Mouse (Mus musculus): ENCODE results near the gene Cox4i1. TPM values are rescaled to one million over a fixed set of nuclear protein-coding genes. Genes with fewer than 3 reads are reported as not detected.

The Cox4i1 gene
- polyA plus RNA-seq (2012; rRNA removed), result 707 and 809 TPM in 2 replicates

GRCm38 (mm10) chr8:120667561-120668373 is at the start of gene Cox4i1, which contains the start of gene Gm27021:
Gene Cox4i1 (plus strand): TSS chr8:120668222.
Gene Gm27021 (minus strand): TSS chr8:120668079.

DNA sequence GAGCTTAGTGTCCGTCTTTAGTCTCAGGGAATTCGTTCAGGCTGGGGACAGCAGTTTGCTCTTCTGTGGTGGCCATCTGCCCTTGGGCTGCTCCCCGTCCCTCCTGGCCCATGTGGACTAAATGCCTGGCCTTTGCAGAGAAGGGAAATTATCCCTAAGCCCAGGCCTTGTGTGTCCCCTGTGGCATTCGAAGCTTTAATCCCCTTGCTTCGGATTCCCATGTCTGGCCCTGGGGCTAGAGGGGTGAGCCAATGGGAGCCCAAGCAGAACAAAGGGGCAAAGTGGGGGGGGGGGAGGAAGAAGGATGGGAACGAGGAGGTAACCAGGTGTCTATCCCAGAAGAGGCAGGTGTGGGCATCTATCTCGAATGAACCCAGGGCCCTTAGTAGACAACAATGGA is 20.5 kb upstream of the Cox4i1 start, which contains the start of gene 1190005I06Rik:
Gene 1190005I06Rik, minus strand, starts transcription at position 101 of the 400 bp plus-strand sequence.

DNA sequence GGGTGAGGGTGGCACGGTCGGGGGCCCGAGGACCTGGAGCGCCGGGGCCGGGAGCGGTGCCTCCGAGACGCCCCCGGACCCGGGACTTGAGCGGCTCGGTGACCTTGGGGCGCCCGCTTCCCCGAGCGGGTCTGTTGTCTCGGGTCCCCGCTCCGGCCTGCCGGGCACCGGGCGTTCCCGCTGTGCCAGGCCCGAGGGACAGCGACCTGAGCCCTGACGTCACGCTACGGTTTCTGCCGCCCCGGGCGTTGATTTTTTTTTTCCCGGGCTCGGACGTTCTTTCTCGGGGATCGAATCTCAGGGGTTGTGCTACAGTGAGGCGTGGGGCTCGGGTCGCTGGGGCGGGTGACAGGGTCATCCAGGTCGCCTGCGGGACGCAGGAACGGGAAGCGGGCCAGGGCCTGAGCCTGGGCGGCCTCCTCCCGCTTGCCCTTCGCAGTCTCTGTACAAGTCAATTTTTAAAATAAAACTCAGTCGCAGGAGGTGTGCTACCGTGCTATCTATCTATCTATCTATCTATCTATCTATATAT is 418 bp downstream of the Cox4i1 start, which contains the start of gene Emc8:
Gene Emc8, minus strand, starts transcription at position 200 of the 532 bp plus-strand sequence.

Other genes starting within 250 kb of the Cox4i1 start
- gene Gins2, start 78.9 kb upstream of the Cox4i1 start, polyA plus RNA-seq (2012; rRNA removed), result 34.9 and 54.4 TPM in 2 replicates
- gene 1190005I06Rik, start 20.6 kb upstream of the Cox4i1 start, polyA plus RNA-seq (2012; rRNA removed), result 10.3 and 15.7 TPM in 2 replicates
- gene Gm27021, start 143 bp upstream of the Cox4i1 start, polyA plus RNA-seq (2012; rRNA removed), result 11.2 and 11.4 TPM in 2 replicates
- 218 and 238 TPM in 2 replicates for gene Emc8, start 351 bp downstream of the Cox4i1 start, polyA plus RNA-seq (2012; rRNA removed)
- gene Irf8, start 68.1 kb downstream of the Cox4i1 start, polyA plus RNA-seq (2012; rRNA removed), result 22.9 and 27.7 TPM in 2 replicates

All from ovary, adult 2 months (tissue).